Mouse (Mus musculus): ENCODE measurements around the gene Tmc4. TPM values are rescaled to one million over a fixed set of nuclear protein-coding genes. Genes with fewer than 3 reads are reported as not detected.

Tmc4 gene
- total RNA-seq, 2 experiments from 2014 or later = 6.7 TPM; not detected in 1

DNA sequence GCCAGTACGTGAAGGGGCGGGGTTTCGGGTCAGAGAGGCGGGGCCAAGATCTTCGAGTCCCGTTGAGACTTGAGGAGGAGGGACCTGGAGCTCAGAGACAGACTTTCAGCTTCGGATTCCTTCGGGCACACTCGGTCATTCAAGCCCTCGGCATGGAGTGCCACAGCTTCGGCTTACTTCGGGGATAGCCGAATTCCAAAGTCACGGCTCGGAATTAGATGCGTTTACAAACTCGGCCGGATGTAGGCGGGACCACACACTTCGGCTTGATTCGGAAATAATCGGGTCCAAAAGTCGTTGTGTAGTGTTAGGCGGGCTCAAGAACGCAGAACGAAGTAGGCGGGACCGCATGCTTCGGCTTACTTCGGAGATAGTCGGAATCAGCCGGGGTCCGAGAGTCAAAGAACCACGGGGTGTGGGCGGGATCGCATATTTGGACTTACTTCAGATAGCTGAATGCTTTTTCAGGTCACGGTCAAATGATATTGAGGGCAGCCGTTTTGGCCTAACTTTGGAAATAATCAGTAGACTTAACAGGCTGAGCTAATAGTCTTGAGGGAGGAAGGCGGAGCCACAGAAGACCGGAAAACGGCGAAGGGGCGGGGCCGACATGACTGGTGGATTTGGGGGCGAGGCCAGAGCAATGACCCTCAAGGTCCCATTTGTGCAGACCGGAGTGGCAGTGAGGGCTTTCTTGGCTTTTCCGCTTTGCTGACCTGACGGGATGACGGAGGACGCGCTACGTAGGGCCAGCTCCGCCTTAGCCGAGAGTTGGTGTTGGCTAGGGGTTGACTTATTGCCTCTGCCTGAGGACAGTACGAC, 15.8 kb upstream of the Tmc4 start, which contains the start of gene Mboat7:
Gene Mboat7 (minus strand): TSS at position 537 of the 822 bp plus-strand sequence.
- ATAC-seq (replicated peaks; ENCODE audit: low FRiP score, poor library complexity, severe bottlenecking) = peak; percentile 87

DNA sequence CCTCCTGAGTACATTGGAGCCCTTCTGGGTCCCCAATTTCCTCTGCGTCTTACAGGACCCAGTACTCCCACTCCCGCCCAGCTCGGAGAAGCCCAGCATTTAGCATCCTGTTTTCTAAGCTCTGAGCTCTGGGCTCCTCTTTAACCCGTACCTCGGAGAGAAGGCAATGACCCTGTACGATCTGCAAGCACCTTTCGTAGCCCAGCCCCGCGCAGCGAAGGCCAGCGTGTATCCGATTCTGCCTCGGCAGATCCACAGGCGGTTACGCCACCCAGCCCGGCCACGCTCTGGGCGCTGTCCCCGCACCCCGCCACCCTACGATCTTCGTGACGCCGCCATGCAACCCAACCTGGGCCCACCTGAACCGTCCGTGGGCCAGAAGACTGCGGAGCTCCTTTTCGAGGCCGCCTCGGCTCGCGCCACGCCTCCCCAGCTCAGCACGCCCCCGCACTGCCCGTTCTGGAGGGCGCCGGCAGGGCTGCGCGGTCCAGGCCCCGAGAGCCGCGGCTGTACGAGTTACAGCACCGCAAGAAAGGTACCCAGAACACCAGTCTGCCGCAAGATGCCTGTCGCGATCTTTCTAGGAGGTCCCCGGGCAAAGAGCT, 15.1 kb upstream of the Tmc4 start, which contains the start of gene Tsen34:
Gene Tsen34 (plus strand): TSS at position 482 of the 605 bp plus-strand sequence.
- no peak for ATAC-seq (replicated peaks; ENCODE audit: low FRiP score, poor library complexity, severe bottlenecking)

DNA sequence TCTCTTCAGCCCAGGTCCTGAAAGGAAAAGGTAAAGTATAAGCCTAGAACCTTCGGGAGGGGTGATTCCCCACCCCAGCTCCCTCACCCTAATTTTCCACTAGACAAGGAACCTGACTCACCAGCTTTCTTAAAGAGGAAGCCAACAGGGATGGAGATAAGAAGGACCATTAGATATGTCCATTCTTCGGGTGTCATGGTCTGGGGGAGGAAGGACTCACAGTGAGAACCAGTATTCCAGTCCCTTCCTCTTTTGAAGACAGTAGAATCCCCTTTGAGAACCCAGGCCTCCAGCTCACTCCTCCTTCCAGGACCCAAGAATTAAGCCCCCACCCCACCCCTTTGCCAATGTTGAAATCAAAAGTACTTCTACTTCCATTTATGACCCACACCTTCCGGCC, 14.6 kb upstream of the Tmc4 start:
- ATAC-seq (replicated peaks; ENCODE audit: low FRiP score, poor library complexity, severe bottlenecking) = no peak

DNA sequence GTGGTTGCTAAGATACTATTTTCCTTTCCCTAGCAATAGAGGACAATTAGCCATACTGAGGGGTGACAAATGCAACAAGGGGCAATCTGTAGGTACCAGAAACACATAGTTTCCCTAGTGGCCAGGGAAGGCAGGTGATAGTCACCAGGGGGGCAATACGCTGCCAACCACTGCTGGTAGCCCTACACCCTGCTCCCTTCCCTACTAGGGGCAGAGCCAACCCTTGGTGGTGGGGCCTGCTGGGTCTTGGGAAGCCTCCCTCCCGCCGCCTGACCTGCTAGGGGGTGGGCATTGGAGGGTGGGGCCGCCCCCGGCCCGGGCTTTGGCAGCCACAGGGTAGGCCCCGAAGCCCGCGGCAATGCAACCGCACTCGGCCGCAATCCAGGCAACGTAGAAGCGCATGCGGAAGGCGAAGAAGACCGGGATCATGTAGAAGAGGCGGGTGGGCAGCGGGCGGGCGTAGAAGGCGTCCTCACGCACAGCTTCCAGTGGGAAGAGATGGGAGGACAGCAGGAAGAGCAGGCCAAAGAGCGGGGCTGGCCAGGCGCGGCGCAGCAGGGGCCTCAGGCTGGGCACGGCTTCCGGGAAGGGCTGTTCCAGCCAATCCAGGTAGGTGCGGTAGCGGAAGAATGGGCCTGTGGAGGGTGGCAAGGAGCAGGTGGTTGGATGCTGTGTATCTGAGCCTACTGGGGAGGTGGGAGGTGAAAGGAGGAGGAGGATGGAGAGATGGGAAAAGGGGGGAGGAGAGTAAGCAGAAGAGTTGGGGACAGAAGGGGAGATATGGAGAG, 8.2 kb upstream of the Tmc4 start:
- ATAC-seq (replicated peaks; ENCODE audit: low FRiP score, poor library complexity, severe bottlenecking) = no peak

DNA sequence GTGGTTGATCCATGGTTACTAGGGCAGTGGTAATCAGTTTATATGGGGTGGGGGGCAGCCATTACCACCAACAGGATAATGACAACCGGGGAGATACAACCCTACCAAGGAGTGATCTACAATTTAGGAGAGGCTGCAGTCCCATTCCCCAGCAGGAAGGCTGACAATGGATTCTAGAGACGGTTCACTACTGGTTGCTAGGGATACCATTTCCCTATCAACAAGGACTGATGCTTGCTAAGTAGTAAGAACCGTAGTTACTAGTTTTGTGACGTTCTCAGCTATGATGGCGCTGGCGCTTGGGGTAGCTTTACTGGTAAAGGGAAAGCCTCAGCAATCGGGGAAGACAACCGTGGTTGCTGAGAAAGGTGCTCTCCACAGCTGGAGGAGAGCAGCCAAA, 7.3 kb upstream of the Tmc4 start:
- no peak for ATAC-seq (replicated peaks; ENCODE audit: low FRiP score, poor library complexity, severe bottlenecking)

DNA sequence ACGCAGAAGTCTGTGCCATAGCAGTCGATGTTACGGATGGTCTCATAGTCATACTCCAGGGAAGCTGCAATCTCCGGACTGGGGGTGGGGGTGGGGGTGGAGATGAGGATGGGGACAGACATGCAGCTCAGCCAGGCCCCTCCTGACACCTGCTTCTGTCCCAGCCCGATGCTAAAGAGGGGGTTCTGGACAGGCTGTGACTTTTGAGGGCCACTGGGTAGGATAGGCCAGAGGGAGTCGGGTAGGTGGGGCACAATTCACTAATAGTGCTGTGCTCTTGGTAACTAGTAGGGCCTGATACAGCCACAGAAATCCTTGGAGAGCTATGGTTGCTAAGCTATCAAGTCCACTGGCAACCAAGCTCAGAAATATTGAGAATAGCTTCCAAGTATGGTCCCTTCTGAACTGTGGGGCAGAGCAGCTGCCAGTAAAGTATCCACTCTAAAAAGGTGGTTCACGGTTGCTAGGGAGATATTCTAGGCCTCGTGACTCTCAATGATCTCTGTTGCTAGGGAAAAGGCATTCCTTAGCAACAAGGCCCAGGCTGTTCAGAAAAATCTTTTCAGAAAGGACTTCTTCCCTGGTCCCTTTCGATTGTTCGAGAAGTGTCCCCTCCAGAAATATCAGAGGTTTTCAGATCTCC, 6.7 kb upstream of the Tmc4 start:
- no peak for ATAC-seq (replicated peaks; ENCODE audit: low FRiP score, poor library complexity, severe bottlenecking)

DNA sequence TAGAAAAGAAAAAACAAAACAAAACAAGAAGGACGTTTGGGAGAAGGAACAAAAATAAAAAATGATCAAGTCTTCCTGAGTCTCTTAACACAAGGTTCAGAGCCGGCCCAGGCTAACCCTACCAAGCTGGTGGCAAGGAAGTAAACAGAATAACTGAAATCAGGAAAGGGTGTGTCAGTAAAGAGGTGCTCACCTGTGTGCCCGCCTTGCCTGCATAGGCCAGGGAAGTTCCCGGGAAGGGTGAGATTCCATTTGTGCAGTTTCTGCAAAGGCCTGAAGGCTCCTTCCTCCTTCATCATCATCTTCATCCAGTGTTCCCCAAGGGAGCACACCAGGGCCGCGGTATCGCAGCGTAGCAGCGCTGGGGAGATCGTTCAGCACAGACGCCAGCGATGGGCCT, 982 bp downstream of the Tmc4 start:
- ATAC-seq (replicated peaks; ENCODE audit: low FRiP score, poor library complexity, severe bottlenecking) = no peak

DNA sequence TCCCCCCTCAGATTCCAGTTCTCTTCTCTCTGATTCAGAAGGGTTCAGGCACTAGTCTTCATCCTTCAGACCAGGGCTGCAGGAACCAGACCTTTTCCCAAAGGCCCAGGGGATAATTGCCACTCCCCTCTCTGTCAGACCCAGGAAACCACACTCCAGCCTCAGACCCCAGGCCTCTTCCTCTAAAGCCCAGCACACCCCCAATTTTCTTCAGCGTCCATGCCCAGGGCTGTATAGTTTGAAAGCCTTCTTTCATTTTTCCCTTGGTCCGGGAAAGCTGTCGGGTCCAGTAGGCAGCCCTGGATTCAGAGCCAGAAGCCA, 2.2 kb downstream of the Tmc4 start:
- 0 out of 2 replicates have a peak, but pooled peaks have one; percentile 27 for ATAC-seq (replicated peaks; ENCODE audit: low FRiP score, poor library complexity, severe bottlenecking)

DNA sequence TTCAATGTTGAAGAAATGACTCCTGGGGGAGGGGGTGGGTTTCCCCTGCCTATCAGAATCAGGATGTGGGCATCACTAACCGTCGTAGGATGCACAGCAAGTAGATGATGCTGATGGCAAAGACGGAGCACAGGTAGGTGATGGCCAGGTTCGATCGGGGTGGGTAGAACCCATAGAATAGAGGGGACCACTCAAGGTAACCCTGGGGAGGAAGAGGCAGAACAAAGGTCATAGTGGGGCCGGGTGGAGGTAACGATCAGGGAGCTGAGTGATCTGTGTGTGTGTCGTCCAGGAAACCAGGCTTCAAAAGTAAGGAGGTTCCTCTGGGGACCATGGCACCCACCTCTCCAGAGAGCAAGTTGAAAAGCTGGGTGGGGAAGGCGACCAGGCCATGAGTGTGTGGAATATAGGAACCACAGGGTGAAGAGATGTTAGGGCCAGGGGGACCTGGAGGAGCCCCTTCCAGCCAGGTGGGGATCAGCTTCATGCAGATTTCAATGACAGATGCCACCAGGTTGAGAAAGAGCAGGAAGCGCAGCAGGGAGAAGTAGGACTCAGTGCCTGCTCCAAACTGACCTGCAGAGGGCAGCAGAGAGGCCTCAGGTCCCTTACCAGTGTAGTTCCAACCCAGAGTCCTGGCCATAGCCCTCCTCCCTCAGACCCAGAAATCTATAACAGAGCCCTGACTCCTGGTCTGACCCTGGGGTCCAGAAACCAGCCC, 2.7 kb downstream of the Tmc4 start:
- ATAC-seq (replicated peaks; ENCODE audit: low FRiP score, poor library complexity, severe bottlenecking) = peak; percentile 86

DNA sequence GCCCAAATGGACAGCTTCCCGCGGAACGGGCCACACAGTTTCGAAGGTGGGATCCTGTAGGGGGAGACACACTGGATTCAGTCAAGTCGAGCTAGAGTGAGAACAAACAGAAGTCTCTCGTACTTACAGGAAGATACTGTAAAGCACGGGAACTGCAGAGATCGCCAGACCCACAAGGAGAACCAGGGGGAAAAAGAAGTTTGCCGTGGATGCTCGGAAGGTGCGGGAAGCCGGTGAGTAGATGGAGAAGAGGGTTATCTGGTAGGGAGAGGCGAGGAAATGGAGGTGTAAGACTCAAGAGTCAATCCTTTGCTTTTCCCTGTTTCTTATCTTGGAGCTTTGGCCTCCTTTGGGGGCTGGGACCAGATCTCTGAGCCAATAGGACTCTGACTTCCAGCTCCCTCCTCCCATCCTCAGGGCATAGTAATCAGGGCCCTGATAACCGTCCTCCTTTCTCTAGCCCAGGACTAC, 10.4 kb downstream of the Tmc4 start:
- no peak for ATAC-seq (replicated peaks; ENCODE audit: low FRiP score, poor library complexity, severe bottlenecking)

DNA sequence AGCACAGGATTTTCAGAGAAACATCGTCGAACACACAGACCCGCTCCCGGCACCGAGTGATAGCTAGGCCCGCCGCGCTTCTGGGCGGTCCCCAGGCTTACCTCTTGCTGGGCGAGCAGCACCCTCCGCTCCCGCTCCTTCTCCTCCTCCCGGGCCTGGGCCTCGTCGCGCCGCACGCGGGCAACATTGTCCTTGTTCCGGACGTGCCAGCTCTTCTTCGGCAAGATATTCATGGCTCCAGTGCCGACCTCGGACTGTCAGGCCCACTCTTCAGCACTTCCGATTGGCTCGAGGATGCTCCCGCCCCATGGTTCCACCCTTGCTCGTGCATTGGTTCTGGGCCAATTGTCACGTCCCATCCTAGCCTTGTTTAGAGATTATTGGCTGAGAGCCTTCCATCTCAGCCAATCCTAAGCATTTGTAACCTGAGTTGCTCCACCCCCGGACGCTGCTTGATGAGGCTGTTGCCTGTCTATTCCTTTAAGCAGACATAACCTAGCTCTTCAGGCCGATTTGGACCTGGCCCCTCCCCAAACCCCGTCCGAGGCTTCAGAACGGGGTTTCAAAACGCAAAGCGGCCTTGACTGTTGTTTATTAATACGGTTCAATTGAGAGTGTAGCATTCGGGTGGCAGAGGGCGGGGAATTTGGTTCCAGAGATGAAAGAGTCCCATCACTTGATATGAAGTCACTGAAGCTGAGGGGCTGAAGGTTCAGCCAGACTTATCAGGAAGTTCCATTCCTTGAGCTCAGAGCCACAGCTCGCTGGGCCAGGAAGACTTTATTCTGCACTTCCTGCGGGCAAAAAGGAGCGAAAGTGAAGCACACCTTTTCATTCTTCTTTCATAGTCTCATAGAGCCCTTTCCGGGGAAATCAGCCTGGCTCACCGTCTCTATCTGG, 11.9 kb downstream of the Tmc4 start, which contains the start of gene Leng1:
Gene Leng1 (minus strand): TSS at position 626 of the 900 bp plus-strand sequence.
- peak; percentile 95 for ATAC-seq (replicated peaks; ENCODE audit: low FRiP score, poor library complexity, severe bottlenecking)

DNA sequence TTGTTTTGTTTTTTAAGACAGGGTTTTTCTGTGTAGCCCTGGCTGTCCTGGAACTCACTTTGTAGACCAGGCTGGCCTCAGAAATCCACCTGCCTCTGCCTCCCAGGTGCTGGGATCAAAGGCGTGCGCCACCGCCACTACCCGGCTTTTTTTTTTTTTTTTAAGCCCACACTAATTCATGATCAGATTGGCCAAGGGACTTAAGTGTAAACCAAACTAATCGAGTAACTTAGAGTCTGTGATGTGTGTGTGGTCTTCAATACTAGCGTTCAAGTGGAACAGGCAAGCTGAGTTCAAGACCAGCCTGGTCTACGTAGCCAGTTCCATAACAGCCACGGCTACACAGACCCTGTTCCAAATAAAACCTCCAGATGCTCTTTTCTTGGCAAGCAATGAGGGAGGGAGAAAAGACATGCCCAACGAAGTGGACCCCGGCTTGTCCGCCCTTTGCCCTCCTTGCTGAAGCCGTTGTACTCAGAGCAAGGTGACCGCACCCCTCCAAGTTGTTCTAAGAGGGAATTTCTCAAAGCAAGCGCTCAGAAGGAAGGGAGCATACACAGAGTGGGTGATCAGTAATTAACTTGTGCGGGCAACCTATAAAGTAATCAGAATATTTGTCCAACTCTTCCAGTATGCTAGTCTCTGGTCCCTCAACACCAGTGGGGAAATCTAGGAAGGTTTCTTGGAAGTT, 12.7 kb downstream of the Tmc4 start:
- ATAC-seq (replicated peaks; ENCODE audit: low FRiP score, poor library complexity, severe bottlenecking) = peak; percentile 35; the same call in 1 of the 2 replicates

DNA sequence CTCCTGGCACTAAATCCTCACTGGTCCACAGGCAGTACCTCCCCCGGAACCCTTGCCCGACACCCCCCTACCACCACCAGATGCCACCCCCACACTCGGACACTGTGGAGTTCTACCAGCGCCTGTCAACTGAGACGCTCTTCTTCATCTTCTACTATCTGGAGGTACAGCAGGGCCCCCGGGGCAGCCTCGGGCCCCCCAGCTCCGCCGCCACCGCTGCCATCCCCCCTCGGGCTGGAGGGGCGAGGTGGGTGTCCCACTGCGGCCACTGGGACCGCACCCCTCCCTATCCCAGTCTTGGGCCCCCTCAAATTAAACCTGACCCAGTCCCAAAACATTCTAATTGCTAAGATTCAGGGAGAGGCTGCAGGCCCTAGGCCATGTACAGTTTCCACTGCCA, 18.8 kb downstream of the Tmc4 start:
- no peak for ATAC-seq (replicated peaks; ENCODE audit: low FRiP score, poor library complexity, severe bottlenecking)

DNA sequence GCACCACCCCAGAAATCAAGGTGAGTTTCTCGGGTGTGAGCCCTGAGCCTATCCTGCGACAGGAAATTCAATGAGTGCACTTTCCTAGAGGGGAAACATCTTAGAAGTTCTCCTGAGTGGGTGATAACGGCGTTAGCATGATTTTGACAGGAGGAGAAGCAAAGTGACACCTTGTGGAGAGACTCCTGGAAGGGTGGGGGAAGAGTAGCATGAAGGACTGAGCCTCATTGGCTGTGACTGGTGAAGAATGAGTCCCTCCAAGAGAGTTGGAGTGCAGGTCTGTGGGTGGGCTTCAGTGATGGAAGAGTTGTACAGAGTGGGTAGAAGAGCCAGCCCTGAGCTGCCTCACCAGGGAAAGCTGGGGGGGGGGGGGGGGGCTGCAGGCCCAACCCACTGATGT, 20.4 kb downstream of the Tmc4 start:
- no peak for ATAC-seq (replicated peaks; ENCODE audit: low FRiP score, poor library complexity, severe bottlenecking)

DNA sequence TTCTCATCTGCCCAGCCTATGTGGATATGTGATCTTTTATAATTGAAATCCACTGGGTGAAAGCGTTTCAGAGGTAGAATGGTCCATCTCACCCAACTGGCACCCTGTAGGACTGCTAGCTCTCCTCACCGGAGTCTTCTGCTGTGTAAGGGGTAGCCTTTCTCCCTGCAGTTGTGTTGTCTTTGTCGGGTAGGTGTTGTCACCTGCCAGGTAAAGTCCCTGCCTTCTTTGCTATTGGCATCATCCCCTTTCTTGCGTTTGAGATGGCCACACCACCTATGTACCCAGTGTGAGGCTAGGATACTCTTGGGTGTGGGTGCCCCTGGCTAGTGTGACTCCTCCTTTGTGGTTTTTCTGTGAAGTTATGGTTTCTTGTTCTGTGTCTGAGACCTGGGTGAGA, 30.7 kb downstream of the Tmc4 start:
- ATAC-seq (replicated peaks; ENCODE audit: low FRiP score, poor library complexity, severe bottlenecking) = no peak

DNA sequence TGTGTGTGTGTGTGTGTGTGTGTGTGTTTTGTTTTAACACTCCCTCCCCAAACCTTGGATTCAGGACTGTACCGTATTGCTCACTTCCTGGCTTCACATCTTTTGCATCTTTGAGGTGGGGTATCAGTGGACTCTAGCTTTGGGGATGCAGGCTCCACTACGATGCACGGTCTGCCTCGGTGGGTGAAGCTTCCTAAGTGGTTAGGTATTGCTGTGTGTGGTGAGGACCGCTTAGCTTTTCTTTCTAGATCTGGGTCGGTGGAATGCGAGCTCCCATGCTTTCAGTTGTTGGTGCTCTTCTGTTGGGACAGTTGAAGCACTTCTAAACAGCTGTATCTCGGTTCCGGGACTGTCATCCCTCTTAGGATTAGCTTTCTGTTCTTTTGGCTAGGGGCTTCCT, 31.2 kb downstream of the Tmc4 start:
- ATAC-seq (replicated peaks; ENCODE audit: low FRiP score, poor library complexity, severe bottlenecking) = no peak

DNA sequence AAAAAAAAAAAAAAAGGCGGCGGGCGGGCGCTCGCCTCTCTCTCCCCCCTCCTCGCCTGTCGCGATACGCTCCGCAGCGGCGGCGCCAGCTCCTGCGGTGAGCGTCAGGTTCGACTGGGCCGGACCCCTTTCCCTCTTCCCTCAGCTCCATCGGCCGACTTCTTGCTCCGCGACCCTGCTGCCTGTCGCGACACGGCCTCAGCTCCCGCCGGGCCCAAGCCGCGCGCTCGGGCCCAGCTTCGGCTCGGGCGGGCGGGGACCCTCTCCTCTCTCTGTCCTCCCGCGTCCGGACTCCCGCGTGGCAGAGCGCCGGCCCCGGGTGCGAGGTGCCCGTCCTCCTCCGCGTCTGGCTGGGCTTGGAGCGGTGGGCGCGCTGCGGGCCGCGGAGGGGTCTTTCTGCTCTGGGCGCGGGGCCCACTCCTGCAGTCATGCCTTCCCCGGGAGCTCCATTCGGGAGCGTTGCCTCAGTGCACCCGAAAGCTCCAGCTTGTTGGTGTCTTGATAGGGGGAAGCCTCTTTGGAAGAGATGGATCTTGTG, 31.8 kb downstream of the Tmc4 start:
- ATAC-seq (replicated peaks; ENCODE audit: low FRiP score, poor library complexity, severe bottlenecking) = peak; percentile 20; the same call in 1 of the 2 replicates

Data from erythroid progenitor cell, adult 5-6 weeks (primary cell).